Mouse (Mus musculus) c-Kit-positive CD71-positive TER-119-negative erythroid progenitor cells, embryonic 14.5 days (primary cell): Measurements from ENCODE around the gene Lrmda.

Source experiments
- DNase-seq: peaks from one replicate; pipeline ENCODE4 v3.0.0-alpha.2; 2013; ENCODE audit warnings: low read depth

Gene Lrmda

GRCm38 (mm10) chr14:22093124-22093523, 73.6 kb downstream of the Lrmda start:
- DNase-seq = no peak

- no peak for DNase-seq
Measured at GRCm38 (mm10) chr14:22101961-22102805, 82.7 kb downstream of the Lrmda start.

GRCm38 (mm10) chr14:22105855-22106254, 86.3 kb downstream of the Lrmda start:
- DNase-seq = no peak

- no peak for DNase-seq
Measured at GRCm38 (mm10) chr14:22106777-22107176, 87.3 kb downstream of the Lrmda start.

GRCm38 (mm10) chr14:22109423-22109822, 89.9 kb downstream of the Lrmda start:
- DNase-seq = no peak

GRCm38 (mm10) chr14:22113463-22114361, 94.2 kb downstream of the Lrmda start:
- no peak for DNase-seq

GRCm38 (mm10) chr14:22114651-22115351, 95.3 kb downstream of the Lrmda start:
- no peak for DNase-seq

GRCm38 (mm10) chr14:22118096-22118495, 98.6 kb downstream of the Lrmda start:
- DNase-seq = no peak

GRCm38 (mm10) chr14:22118512-22118911, 99.0 kb downstream of the Lrmda start:
- no peak for DNase-seq

GRCm38 (mm10) chr14:22126276-22126675, 106.8 kb downstream of the Lrmda start:
- DNase-seq = no peak

- DNase-seq = no peak
Measured at GRCm38 (mm10) chr14:22126859-22127258, 107.3 kb downstream of the Lrmda start.

GRCm38 (mm10) chr14:22130950-22131585, 111.6 kb downstream of the Lrmda start:
- DNase-seq = no peak

GRCm38 (mm10) chr14:22139281-22139680, 119.8 kb downstream of the Lrmda start:
- no peak for DNase-seq

- no peak for DNase-seq
Measured at GRCm38 (mm10) chr14:22144014-22144413, 124.5 kb downstream of the Lrmda start.

- DNase-seq = no peak
Measured at GRCm38 (mm10) chr14:22145863-22146262, 126.4 kb downstream of the Lrmda start.

GRCm38 (mm10) chr14:22146508-22147044, 127.1 kb downstream of the Lrmda start:
- no peak for DNase-seq

- DNase-seq = no peak
Measured at GRCm38 (mm10) chr14:22147341-22148024, 128.0 kb downstream of the Lrmda start.

GRCm38 (mm10) chr14:22152701-22153100, 133.2 kb downstream of the Lrmda start:
- DNase-seq = no peak

- DNase-seq = no peak
Measured at GRCm38 (mm10) chr14:22154096-22154495, 134.6 kb downstream of the Lrmda start.

GRCm38 (mm10) chr14:22155034-22155433, 135.5 kb downstream of the Lrmda start:
- no peak for DNase-seq

- no peak for DNase-seq
Measured at GRCm38 (mm10) chr14:22155512-22156026, 136.1 kb downstream of the Lrmda start.
